Mouse (Mus musculus) liver, embryonic 16.5 days (tissue): ENCODE results near the gene Cdkal1. TPM values are rescaled to one million over a fixed set of nuclear protein-coding genes. Genes with fewer than 3 reads are reported as not detected.

Experiments used
- ATAC-seq: fragments of 200-750 bp; cut with Nextera tagmentation; 2 replicates; pipeline ENCODE4 v1.8.0; 2017; ENCODE audit warnings: low read depth, mild to moderate bottlenecking, moderate number of reproducible peaks, moderate library complexity
- H3K27ac ChIP-seq: fragments of 300-500 bp; sonication (generic); 2 replicates; pipeline ENCODE4 v1.5.1; 2014; ENCODE audit warnings: mild to moderate bottlenecking, low read length
- H3K27me3 ChIP-seq: fragments of 300-500 bp; sonication (generic); 2 replicates; pipeline ENCODE4 v1.6.1; 2014; ENCODE audit warnings: low read depth, low read length, mixed read lengths; ENCODE audit not compliant: control insufficient read depth, insufficient read depth
- H3K36me3 ChIP-seq: fragments of 300-500 bp; sonication (generic); 2 replicates; pipeline ENCODE4 v1.6.1; 2014; ENCODE audit warnings: mild to moderate bottlenecking; ENCODE audit not compliant: control insufficient read depth, insufficient read depth
- H3K4me1 ChIP-seq: fragments of 300-500 bp; sonication (generic); 2 replicates; pipeline ENCODE4 v1.6.1; 2014; ENCODE audit warnings: low read depth, low read length, mixed read lengths; ENCODE audit not compliant: control insufficient read depth
- H3K4me2 ChIP-seq: fragments of 300-500 bp; sonication (generic); 2 replicates; pipeline ENCODE4 v1.6.1; 2014; ENCODE audit warnings: low read depth, low read length, mixed read lengths
- H3K4me3 ChIP-seq: fragments of 300-500 bp; sonication (generic); 2 replicates; pipeline ENCODE4 v1.5.1; 2014; ENCODE audit warnings: low read depth, mild to moderate bottlenecking, low read length
- H3K9ac ChIP-seq: fragments of 300-500 bp; sonication (generic); 2 replicates; pipeline ENCODE4 v1.6.1; 2014; ENCODE audit warnings: low read depth, low read length
- H3K9me3 ChIP-seq: fragments of 300-500 bp; sonication (generic); replicated peaks from 2 replicates; pipeline ENCODE4 v1.6.1; 2016; ENCODE audit warnings: low read length; ENCODE audit not compliant: control insufficient read depth
- WGBS: fragments of 180-500 bp; shearing (Covaris S2); extraction: QIAGEN DNeasy Blood & Tissue Kit; methylation state at CpG from one replicate; pipeline ENCODE4 v1.1.7; 2014; ENCODE audit not compliant: insufficient replicate concordance; 5-methylcytosine and 5-hydroxymethylcytosine counted together
- polyA plus RNA-seq: library from polyadenylated mRNA; unstranded; fragments of >200 nt; fragmentation: Nextera tagmentation; extraction: Ambion mirVana; gene quantifications from 2 replicates; pipeline ENCODE4 v1.2.1, GENCODE M21; 2015

The Cdkal1 gene
- polyA plus RNA-seq, 1 experiment from 2014 or later = 9.3 TPM

DNA sequence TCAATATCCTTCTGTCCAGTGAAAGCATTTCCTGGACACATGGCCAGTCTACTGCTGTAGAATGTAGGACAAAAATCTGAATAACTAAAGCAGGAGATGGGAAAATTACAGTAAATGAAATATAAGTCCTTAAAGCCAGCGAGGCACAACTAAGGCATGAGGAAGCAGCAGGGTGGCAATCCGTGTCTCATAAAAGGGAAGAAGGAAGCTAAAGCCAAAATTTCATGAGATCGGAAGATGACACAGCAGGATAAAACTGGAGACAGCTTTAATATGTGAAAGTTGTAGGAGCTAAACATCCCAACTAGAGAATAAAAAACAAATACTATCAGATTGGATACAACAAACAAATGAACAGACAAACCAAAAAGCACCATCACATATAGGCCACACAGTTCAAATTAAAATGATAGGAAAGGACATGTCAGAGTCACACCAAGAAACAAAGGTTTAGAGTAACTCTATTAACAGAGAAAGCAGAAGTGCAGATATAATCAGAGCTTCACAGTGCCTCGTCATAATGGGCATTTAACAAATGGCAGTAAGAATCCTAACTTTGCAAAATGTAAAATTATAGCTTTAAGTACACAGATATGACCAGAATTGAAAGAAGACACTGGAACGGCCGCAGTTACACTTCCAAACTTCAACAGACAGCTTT lies 204.8 kb downstream of the Cdkal1 start:
- Histone ChIP-seq H3K9me3 (no peaks in the 10 kb centered on the region), H3K36me3 (no peaks in the 10 kb centered on the region), H3K4me3 (no peak overlapping the region), H3K27me3 (no peaks in the 10 kb centered on the region), H3K27ac (no peak overlapping the region), H3K9ac (no peak overlapping the region), H3K4me1 (no peaks in the 10 kb centered on the region), H3K4me2 (no peak overlapping the region)
- ATAC-seq = no peak
- WGBS = 42% methylated on average over 6 of the region's 6 CpGs

DNA sequence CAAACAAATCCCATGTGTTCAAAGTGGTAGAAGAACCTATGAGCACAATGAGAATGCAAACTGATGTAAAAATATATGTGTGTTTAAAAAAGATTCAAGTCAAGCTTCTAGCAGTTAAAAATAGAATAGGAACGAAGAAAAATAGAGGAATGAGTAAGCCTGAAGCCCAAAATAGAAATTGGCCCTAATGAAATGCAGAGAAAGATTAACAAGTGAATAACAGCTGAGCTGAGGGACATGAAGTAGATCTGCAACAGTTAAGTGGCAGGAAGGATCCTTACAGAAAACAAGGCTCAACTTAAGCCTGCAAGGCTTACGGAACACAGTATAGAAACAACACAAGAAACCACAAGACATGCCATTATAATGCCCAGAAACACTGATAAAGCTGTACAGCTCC lies 205.9 kb downstream of the Cdkal1 start:
- H3K9me3 ChIP-seq = no peaks in the 10 kb centered on the region
- no peaks in the 10 kb centered on the region for H3K27me3 ChIP-seq
- 36% methylated on average over 2 of the region's 2 CpGs for WGBS
- H3K4me3 ChIP-seq = no peak overlapping the region
- no peak overlapping the region for H3K9ac ChIP-seq
- H3K27ac ChIP-seq = no peak overlapping the region
- no peak for ATAC-seq
- no peaks in the 10 kb centered on the region for H3K4me1 ChIP-seq
- H3K4me2 ChIP-seq = no peak overlapping the region
- no peaks in the 10 kb centered on the region for H3K36me3 ChIP-seq

DNA sequence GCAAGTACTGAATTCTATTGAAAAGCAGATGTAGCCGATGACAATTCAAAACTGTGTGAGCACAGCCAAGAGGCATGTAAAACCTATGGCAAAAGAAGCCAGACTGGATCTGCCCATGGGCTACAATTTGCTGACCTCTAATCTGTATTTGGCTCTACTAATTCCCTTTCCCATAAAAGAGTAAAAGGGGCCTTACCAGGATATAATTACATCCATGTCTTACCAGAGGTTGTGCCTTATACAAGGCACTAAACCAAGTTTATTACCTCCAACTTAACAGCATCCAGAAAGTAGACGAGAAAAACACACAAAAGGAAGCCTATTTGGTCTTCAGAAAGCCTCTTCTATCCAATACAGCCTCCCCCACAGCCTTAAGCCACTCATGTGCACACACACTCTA lies 213.2 kb downstream of the Cdkal1 start:
- no peaks in the 10 kb centered on the region for H3K36me3 ChIP-seq
- no peaks in the 10 kb centered on the region for H3K9me3 ChIP-seq
- no peak overlapping the region for H3K4me3 ChIP-seq
- H3K4me1 ChIP-seq = no peaks in the 10 kb centered on the region; the same call in 1 of the 2 replicates
- no peak overlapping the region for H3K4me2 ChIP-seq
- H3K27me3 ChIP-seq = no peaks in the 10 kb centered on the region
- no peak overlapping the region for H3K9ac ChIP-seq
- no peak overlapping the region for H3K27ac ChIP-seq
- 72% methylated on average over 2 of the region's 2 CpGs for WGBS
- no peak for ATAC-seq

DNA sequence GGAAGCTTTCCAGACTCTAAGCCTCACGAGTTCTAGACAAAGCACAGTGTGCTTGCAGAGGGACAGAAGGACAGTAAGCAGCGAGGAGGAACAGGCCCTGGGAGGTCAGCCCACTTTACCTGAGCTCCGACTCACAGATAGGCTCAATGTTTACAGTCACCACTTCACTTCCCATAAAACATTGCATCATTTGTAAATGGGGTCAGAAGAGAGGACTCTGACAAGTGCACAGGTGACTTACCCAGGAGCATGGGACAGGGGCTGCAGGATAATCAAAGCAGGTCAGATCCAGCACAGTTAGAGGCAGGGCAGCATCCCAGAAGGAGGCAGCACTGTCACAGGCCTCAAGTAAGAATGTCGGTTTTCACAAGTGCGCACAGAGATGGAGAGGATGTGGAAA lies 214.3 kb downstream of the Cdkal1 start:
- Histone ChIP-seq H3K36me3 (no peaks in the 10 kb centered on the region), H3K27me3 (no peaks in the 10 kb centered on the region), H3K9ac (no peak overlapping the region), H3K4me2 (no peak overlapping the region), H3K4me1 (no peaks in the 10 kb centered on the region; the same call in 1 of the 2 replicates), H3K4me3 (no peak overlapping the region), H3K27ac (no peak overlapping the region), H3K9me3 (no peaks in the 10 kb centered on the region)
- WGBS = 62% methylated on average over 5 of the region's 5 CpGs
- ATAC-seq = peak; percentile 75

DNA sequence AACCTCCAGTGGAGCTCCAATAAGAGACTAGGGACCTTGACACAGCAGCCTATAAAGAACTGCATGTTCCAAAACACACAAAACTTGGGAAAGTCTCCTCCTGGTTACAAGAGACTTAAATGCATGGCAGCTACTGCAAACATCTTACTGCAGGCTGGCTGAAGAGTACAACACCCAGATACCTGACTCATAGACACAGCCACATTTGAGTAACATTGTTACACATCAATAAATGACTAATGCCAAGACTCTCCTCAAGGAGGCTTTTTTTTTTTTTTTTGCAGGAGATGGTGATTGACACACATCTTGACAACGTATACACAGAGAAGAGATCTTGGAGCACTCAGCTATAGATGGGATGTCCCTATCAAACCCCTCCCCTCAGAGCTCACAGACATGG lies 215.3 kb downstream of the Cdkal1 start:
- Histone ChIP-seq H3K4me1 (no peaks in the 10 kb centered on the region; the same call in 1 of the 2 replicates), H3K36me3 (no peaks in the 10 kb centered on the region), H3K9ac (no peak overlapping the region), H3K4me3 (no peak overlapping the region), H3K4me2 (no peak overlapping the region), H3K27me3 (no peaks in the 10 kb centered on the region), H3K9me3 (no peaks in the 10 kb centered on the region), H3K27ac (no peak overlapping the region)
- WGBS = 52% methylated on average over 1 of the region's 1 CpGs
- no peak for ATAC-seq

DNA sequence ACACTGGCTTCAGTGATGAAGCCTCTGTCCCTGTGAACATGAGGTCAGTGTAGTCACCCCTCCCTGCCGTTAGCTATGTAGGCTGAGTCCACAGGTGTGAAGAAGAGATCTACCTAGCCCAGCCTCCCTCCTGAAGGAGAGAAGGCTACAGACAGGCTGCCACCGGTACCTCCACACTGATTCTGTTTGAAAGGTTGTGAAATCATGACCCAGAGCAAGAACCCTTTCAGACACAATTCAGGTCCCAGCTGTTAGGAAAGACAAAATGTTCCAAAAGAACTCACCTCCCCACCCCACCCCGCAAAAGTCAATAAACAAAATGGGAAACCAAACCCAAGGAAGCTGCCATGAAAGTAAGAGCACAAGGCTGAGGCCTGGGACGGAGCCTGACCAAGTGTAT lies 217.2 kb downstream of the Cdkal1 start:
- no peak overlapping the region for H3K9ac ChIP-seq
- no peaks in the 10 kb centered on the region; the same call in 1 of the 2 replicates for H3K4me1 ChIP-seq
- no peaks in the 10 kb centered on the region for H3K9me3 ChIP-seq
- 66% methylated on average over 4 of the region's 4 CpGs for WGBS
- no peak overlapping the region for H3K4me2 ChIP-seq
- H3K27ac ChIP-seq = no peak overlapping the region
- no peaks in the 10 kb centered on the region for H3K27me3 ChIP-seq
- H3K36me3 ChIP-seq = no peaks in the 10 kb centered on the region
- no peak overlapping the region for H3K4me3 ChIP-seq
- no peak for ATAC-seq

DNA sequence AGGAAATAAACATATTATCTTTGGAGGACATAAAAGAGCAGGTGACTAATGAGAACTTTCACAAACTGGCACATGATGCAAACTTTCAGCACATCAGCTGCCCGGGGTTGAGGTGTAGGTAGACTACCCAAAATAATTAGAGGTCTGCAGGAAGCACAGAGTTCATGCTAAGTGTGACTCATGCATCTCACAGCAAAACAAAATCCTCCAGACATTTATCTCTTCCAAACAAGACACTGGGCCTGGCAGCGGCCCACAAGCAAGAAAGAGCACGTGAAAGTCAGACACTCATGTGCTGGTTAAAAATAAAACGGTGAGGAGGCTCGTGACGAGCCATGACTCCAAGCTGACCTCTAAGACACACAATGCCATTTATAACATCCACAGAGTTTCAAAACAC lies 217.7 kb downstream of the Cdkal1 start:
- H3K4me2 ChIP-seq = no peak overlapping the region
- H3K36me3 ChIP-seq = no peaks in the 10 kb centered on the region
- no peak overlapping the region for H3K4me3 ChIP-seq
- H3K27ac ChIP-seq = no peak overlapping the region
- H3K27me3 ChIP-seq = no peaks in the 10 kb centered on the region
- H3K4me1 ChIP-seq = no peaks in the 10 kb centered on the region; the same call in 1 of the 2 replicates
- H3K9ac ChIP-seq = no peak overlapping the region
- WGBS = 48% methylated on average over 6 of the region's 6 CpGs
- ATAC-seq = no peak
- no peaks in the 10 kb centered on the region for H3K9me3 ChIP-seq

DNA sequence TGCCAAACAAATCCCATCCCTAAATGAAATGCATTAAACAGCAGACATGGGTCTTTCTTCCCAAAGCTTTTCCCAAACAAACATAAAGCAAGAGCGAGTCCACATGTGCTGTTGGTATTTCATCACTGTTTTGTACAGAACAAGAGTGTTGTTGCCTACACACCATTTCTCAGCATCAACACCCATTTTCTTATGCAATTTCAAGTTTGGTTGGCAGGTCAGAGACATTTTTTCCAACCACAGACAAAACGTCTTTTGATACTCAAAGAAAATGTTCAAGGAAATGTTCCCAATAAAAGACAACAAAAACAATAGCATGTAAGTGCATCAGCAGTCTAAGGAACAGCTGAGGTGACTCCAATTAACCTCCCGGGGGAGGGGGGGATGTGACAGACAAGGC lies 219.9 kb downstream of the Cdkal1 start:
- no peaks in the 10 kb centered on the region for H3K27me3 ChIP-seq
- no peaks in the 10 kb centered on the region for H3K36me3 ChIP-seq
- no peak overlapping the region for H3K4me2 ChIP-seq
- H3K27ac ChIP-seq = no peak overlapping the region
- H3K4me1 ChIP-seq = no peaks in the 10 kb centered on the region; the same call in 1 of the 2 replicates
- H3K4me3 ChIP-seq = no peak overlapping the region
- H3K9me3 ChIP-seq = no peaks in the 10 kb centered on the region
- WGBS = 60% methylated on average over 3 of the region's 3 CpGs
- no peak for ATAC-seq
- H3K9ac ChIP-seq = no peak overlapping the region

DNA sequence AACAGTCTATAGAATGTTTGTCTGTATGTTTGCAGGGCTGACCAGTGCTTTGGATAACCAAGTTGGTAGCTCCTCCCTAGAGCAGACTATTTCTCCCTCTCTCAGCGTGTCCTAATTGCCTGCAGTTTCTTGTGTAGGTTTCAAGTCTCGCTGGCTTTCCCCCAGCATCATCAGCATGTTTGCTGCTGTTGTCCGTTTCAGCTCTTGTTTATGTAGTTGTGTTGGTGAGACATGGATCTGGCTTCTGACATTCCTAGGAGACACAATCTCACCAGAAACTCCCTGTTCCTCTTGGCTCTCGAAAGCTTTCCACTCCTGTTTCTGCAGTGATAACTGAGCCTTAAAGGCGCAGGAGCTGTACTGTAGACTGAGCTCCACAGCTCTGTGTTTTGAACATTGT lies 224.1 kb downstream of the Cdkal1 start:
- no peak overlapping the region for H3K4me3 ChIP-seq
- H3K27me3 ChIP-seq = no peaks in the 10 kb centered on the region
- H3K4me2 ChIP-seq = no peak overlapping the region
- H3K4me1 ChIP-seq = no peaks in the 10 kb centered on the region
- 59% methylated on average over 5 of the region's 5 CpGs for WGBS
- ATAC-seq = no peak
- no peaks in the 10 kb centered on the region for H3K9me3 ChIP-seq
- H3K9ac ChIP-seq = no peak overlapping the region
- no peaks in the 10 kb centered on the region for H3K36me3 ChIP-seq
- H3K27ac ChIP-seq = no peak overlapping the region
